21 mouse cellular contexts compared by ENCODE assay signal in genomic region chr7:63990312-63991028, GRCm38 (mm10). TPM values are rescaled to one million over a fixed set of nuclear protein-coding genes. Genes with fewer than 3 reads are reported as not detected.
A peak's percentile ranks its signal among the peaks of the same experiment; 100 is the strongest.
DNase-seq lines count a peak whose midpoint lies in the region; ATAC-seq and TF ChIP-seq lines count a peak whose summit lies in the region.
"Had no signal": no experiment of that assay in that cellular context is flagged by ENCODE, and none has a peak within 500 bp of the region (broad histone marks: within the 10 kb centered on the region; RNA-seq: fewer than 3 reads in every experiment).

No protein-coding gene starts in this region.

- H3K27ac ChIP-seq in liver, embryonic 11.5 days (ENCODE audit: low read depth, low read length): peak overlapping the region; percentile 84; the same call in 1 of the 2 replicates
- 0 out of 2 replicates have a peak overlapping the region, but pooled peaks have one; percentile 8 for H3K27ac ChIP-seq in bone marrow macrophage, adult 2 months (ENCODE audit: insufficient read depth, low read depth, low read length)
- H3K27ac ChIP-seq in liver, embryonic 13.5 days: peak overlapping the region; percentile 88
- H3K27ac ChIP-seq: gastrocnemius, adult 2 months; heart, embryonic 15.5 days; hindbrain, embryonic 13.5 days; kidney, postnatal 0 days; midbrain, embryonic 13.5 days had no signal

- H3K9me3 ChIP-seq in liver, embryonic 11.5 days (ENCODE audit: control insufficient read depth, low read length): no peaks in the 10 kb centered on the region
- H3K9me3 ChIP-seq in liver, embryonic 13.5 days (replicated peaks): no peaks in the 10 kb centered on the region
- H3K9me3 ChIP-seq: heart, embryonic 15.5 days; hindbrain, embryonic 13.5 days; midbrain, embryonic 13.5 days had no signal

- H3K27me3 ChIP-seq in liver, embryonic 11.5 days (replicated peaks; ENCODE audit: control insufficient read depth, insufficient read depth, low read length): no peaks in the 10 kb centered on the region
- H3K27me3 ChIP-seq in liver, embryonic 13.5 days: no peaks in the 10 kb centered on the region
- H3K27me3 ChIP-seq: heart, embryonic 15.5 days; hindbrain, embryonic 13.5 days; midbrain, embryonic 13.5 days had no signal

- WGBS in liver, embryonic 11.5 days: 74% methylated on average over 8 of the region's 8 CpGs
- 69% methylated on average over 8 of the region's 8 CpGs for WGBS in liver, embryonic 13.5 days (ENCODE audit: insufficient replicate concordance)

- no peak overlapping the region for H3K4me2 ChIP-seq in liver, embryonic 11.5 days
- no peak overlapping the region for H3K4me2 ChIP-seq in liver, embryonic 13.5 days
- H3K4me2 ChIP-seq: heart, embryonic 15.5 days; hindbrain, embryonic 13.5 days; lung, embryonic 14.5 days; midbrain, embryonic 13.5 days had no signal

- no peak for DNase-seq in liver, embryonic 11.5 days (ENCODE audit: low spot score)
- DNase-seq in liver: no peak
- DNase-seq in liver, embryonic 13.5 days: no peak
- DNase-seq in ovary, postnatal 36 days (ENCODE audit: low spot score): no peak
- no peak for DNase-seq in testis, postnatal 10 days (ENCODE audit: low spot score)
- DNase-seq: adrenal gland, postnatal 36 days; cerebellum, postnatal 25 days; gastrocnemius, adult 2 months; heart, adult 18-20 months; left cerebral cortex, postnatal 4 days; lung, embryonic 14.5 days; lung, postnatal 4 days had no signal

- no peak for TF ChIP-seq CTCF in bone marrow macrophage, adult 2 months (IDR thresholded peaks at IDR 0.05; ENCODE audit: low read depth, low read length)

- H3K4me3 ChIP-seq in liver, embryonic 11.5 days (ENCODE audit: low read depth, low read length): no peak overlapping the region
- H3K4me3 ChIP-seq in bone marrow macrophage, adult 2 months (ENCODE audit: insufficient read depth, low read length): no peak overlapping the region
- no peak overlapping the region for H3K4me3 ChIP-seq in liver, embryonic 13.5 days (replicated peaks)
- H3K4me3 ChIP-seq: erythroblast, embryonic 14.5 days; gastrocnemius, adult 2 months; heart, embryonic 15.5 days; hindbrain, embryonic 13.5 days; midbrain, embryonic 13.5 days had no signal

- no peak for ATAC-seq in liver, embryonic 11.5 days (replicated peaks; ENCODE audit: low FRiP score)
- ATAC-seq in liver, embryonic 13.5 days (ENCODE audit: low read depth): no peak
- ATAC-seq in neutrophil, adult 5-6 weeks (ENCODE audit: extremely low read depth, insufficient number of reproducible peaks, low FRiP score, poor library complexity, severe bottlenecking): peak; percentile 16; the same call in 1 of the 2 replicates
- ATAC-seq: forebrain, embryonic 16.5 days; intestine, embryonic 16.5 days; midbrain, embryonic 13.5 days had no signal

- H3K9ac ChIP-seq in liver, embryonic 11.5 days (ENCODE audit: low read depth, low read length): peak overlapping the region; percentile 35; the same call in 1 of the 2 replicates
- H3K9ac ChIP-seq in liver, embryonic 13.5 days: peak overlapping the region; percentile 61
- H3K9ac ChIP-seq: heart, embryonic 15.5 days; hindbrain, embryonic 13.5 days; lung, embryonic 14.5 days; midbrain, embryonic 13.5 days had no signal

- peaks cover 44% of the 10 kb centered on the region for H3K4me1 ChIP-seq in liver, embryonic 11.5 days (replicated peaks; ENCODE audit: control insufficient read depth, insufficient read depth, low read length)
- H3K4me1 ChIP-seq in bone marrow macrophage, adult 2 months (ENCODE audit: control insufficient read depth, insufficient read depth, low read length): peaks cover 25% of the 10 kb centered on the region
- peaks cover 96% of the 10 kb centered on the region for H3K4me1 ChIP-seq in liver, embryonic 13.5 days (replicated peaks)

- no peak for TF ChIP-seq POLR2A in bone marrow macrophage, adult 2 months (IDR thresholded peaks at IDR 0.05; ENCODE audit: borderline replicate concordance, low read depth, low read length)

- H3K36me3 ChIP-seq in liver, embryonic 11.5 days (ENCODE audit: control insufficient read depth, insufficient read depth, low read length): no peaks in the 10 kb centered on the region
- H3K36me3 ChIP-seq in liver, embryonic 13.5 days: no peaks in the 10 kb centered on the region
- H3K36me3 ChIP-seq: heart, embryonic 15.5 days; hindbrain, embryonic 13.5 days; midbrain, embryonic 13.5 days had no signal

RNA-seq across cellular contexts. Expression of gene Klf13, which starts 51.8 kb away (rescaled TPM):
- 20.0 and 20.9 TPM in 2 replicates for polyA plus RNA-seq in liver, embryonic 11.5 days (2014; fragmentation: Nextera tagmentation; extraction: Ambion mirVana)
- 73.0 and 75.3 TPM in 2 replicates for polyA plus RNA-seq in bone marrow macrophage, adult 2 months (2012; ENCODE audit: insufficient read depth, insufficient read length, missing spikeins)
- polyA plus RNA-seq in liver, embryonic 13.5 days (2015; fragmentation: Nextera tagmentation; extraction: Ambion mirVana): 13.6 and 14.1 TPM in 2 replicates
- total RNA-seq in neutrophil, adult 5-6 weeks (2017): 118 and 138 TPM in 2 replicates

Comparison
In these comparisons a context has a peak if more than half of its experiments do, and no peak if none do; other contexts are left out.
1. H3K27ac ChIP-seq: peak in every context shown above with its lines; median percentile 88 in liver, embryonic 13.5 days; 84 in liver, embryonic 11.5 days; 8 in bone marrow macrophage, adult 2 months.